Mouse (Mus musculus) adrenal gland, postnatal 36 days (tissue): ENCODE results near the gene Asrgl1. TPM values are rescaled to one million over a fixed set of nuclear protein-coding genes. Genes with fewer than 3 reads are reported as not detected.

Source experiments
- DNase-seq, 2 experiments: peaks; one replicate each; pipeline ENCODE4 v3.0.0; 2021; ENCODE audit warnings: mixed read lengths in 1 of 2
- total RNA-seq, 2 experiments: library from RNA; stranded (reverse); gene quantifications; 2 replicates each; pipeline ENCODE4 v1.2.3; 2021

Gene Asrgl1
- total RNA-seq, 2 experiments from 2014 or later = 10.7 to 11.7 TPM

- DNase-seq = peak; percentile 52 to 71
Observed at GRCm38 (mm10) chr19:9071456-9072156, 63.8 kb downstream of the Asrgl1 start.

- DNase-seq = no peak
Observed at GRCm38 (mm10) chr19:9070316-9070715, 65.1 kb downstream of the Asrgl1 start.

GRCm38 (mm10) chr19:9069687-9070307 lies 65.6 kb downstream of the Asrgl1 start:
- no peak for DNase-seq

- no peak for DNase-seq
Observed at GRCm38 (mm10) chr19:9067292-9067691, 68.1 kb downstream of the Asrgl1 start.

GRCm38 (mm10) chr19:9065621-9066561 lies 69.5 kb downstream of the Asrgl1 start:
- no peak for DNase-seq

- DNase-seq = no peak
Observed at GRCm38 (mm10) chr19:9063831-9064230, 71.6 kb downstream of the Asrgl1 start.

GRCm38 (mm10) chr19:9062822-9063221 lies 72.6 kb downstream of the Asrgl1 start:
- peak; percentile 37 to 55 for DNase-seq

GRCm38 (mm10) chr19:9061221-9061893 lies 74.1 kb downstream of the Asrgl1 start:
- DNase-seq = peak; percentile 87 to 91

GRCm38 (mm10) chr19:9060103-9060502 lies 75.3 kb downstream of the Asrgl1 start:
- DNase-seq = no peak

Other genes with a start within 250 kb of the Asrgl1 start
- 10 to 100 TPM; 49.6 to 50.3 TPM for gene 1810009A15Rik, start 246.8 kb downstream of the Asrgl1 start, total RNA-seq
- gene Gm49416, start 246.7 kb downstream of the Asrgl1 start, total RNA-seq = 1 to 10 TPM; 1.0 to 4.2 TPM
- gene Ints5, start 242.6 kb downstream of the Asrgl1 start, total RNA-seq = 10 to 100 TPM; 23.7 to 25.8 TPM
- 100 to 1,000 TPM; 190 to 201 TPM for gene Ganab, start 237.6 kb downstream of the Asrgl1 start, total RNA-seq
- gene B3gat3, start 215.3 kb downstream of the Asrgl1 start, total RNA-seq = 10 to 100 TPM; 56.3 to 66.1 TPM
- 10 to 100 TPM; 38.7 to 61.5 TPM for gene Rom1, start 206.3 kb downstream of the Asrgl1 start, total RNA-seq
- 10 to 100 TPM; 46.9 to 59.1 TPM for gene Eml3, start 206.1 kb downstream of the Asrgl1 start, total RNA-seq
- gene Mta2, start 193.8 kb downstream of the Asrgl1 start, total RNA-seq = 10 to 100 TPM; 88.0 to 88.6 TPM
- 10 to 100 TPM; 20.7 to 24.4 TPM for gene Tut1, start 181.8 kb downstream of the Asrgl1 start, total RNA-seq
- 100 to 1,000 TPM; 331 to 363 TPM for gene Eef1g, start 168.6 kb downstream of the Asrgl1 start, total RNA-seq
- 100 to 1,000 TPM; 114 to 197 TPM for gene Ahnak, start 146.4 kb downstream of the Asrgl1 start, total RNA-seq
- not detected for gene Scgb1a1, start 47.7 kb downstream of the Asrgl1 start, total RNA-seq